Mouse (Mus musculus) gastrocnemius, postnatal 10 days (tissue): ENCODE results near the gene 4930426L09Rik. TPM values are rescaled to one million over a fixed set of nuclear protein-coding genes. Genes with fewer than 3 reads are reported as not detected.

Source experiments
- DNase-seq: peaks from one replicate; pipeline ENCODE4 v3.0.0; 2021; ENCODE audit warnings: mixed read lengths
- total RNA-seq, 2 experiments: library from RNA; stranded (reverse); gene quantifications; 2 replicates each; pipeline ENCODE4 v1.2.3; 2021

The 4930426L09Rik gene
- total RNA-seq, 2 experiments from 2014 or later: 0.21 to 0.36 TPM

- DNase-seq: no peak
Observed at GRCm38 (mm10) chr2:19011443-19011842, 13.3 kb downstream of the 4930426L09Rik start.

- no peak for DNase-seq
Observed at GRCm38 (mm10) chr2:19016348-19016747, 18.2 kb downstream of the 4930426L09Rik start.

GRCm38 (mm10) chr2:19016839-19017238 lies 18.7 kb downstream of the 4930426L09Rik start:
- DNase-seq: no peak

GRCm38 (mm10) chr2:19018034-19018433 lies 19.9 kb downstream of the 4930426L09Rik start:
- no peak for DNase-seq

GRCm38 (mm10) chr2:19024807-19025206 lies 26.7 kb downstream of the 4930426L09Rik start:
- DNase-seq: no peak

GRCm38 (mm10) chr2:19037430-19037829 lies 39.3 kb downstream of the 4930426L09Rik start:
- no peak for DNase-seq

- no peak for DNase-seq
Observed at GRCm38 (mm10) chr2:19037907-19038570, 39.9 kb downstream of the 4930426L09Rik start.

- DNase-seq: no peak
Observed at GRCm38 (mm10) chr2:19048225-19048624, 50.1 kb downstream of the 4930426L09Rik start.

- no peak for DNase-seq
Observed at GRCm38 (mm10) chr2:19049341-19049740, 51.2 kb downstream of the 4930426L09Rik start.

Other genes starting within 250 kb of the 4930426L09Rik start
- 10 to 100 TPM; 13.6 to 13.8 TPM for gene Pip4k2a, start 217 bp upstream of the 4930426L09Rik start, total RNA-seq
- gene Armc3, start 201.0 kb downstream of the 4930426L09Rik start, total RNA-seq: not detected